Comparison of ENCODE assay signal across 10 mouse cellular contexts in genomic region chr10:3835616-3836015, GRCm38 (mm10).
A peak's percentile ranks its signal among the peaks of the same experiment; 100 is the strongest.
DNase-seq lines count a peak whose midpoint lies in the region; ATAC-seq and TF ChIP-seq lines count a peak whose summit lies in the region.
"Had no signal": no experiment of that assay in that cellular context is flagged by ENCODE, and none has a peak within 500 bp of the region (broad histone marks: within the 10 kb centered on the region; RNA-seq: fewer than 3 reads in every experiment).

No protein-coding gene starts in this region.

- no peak for TF ChIP-seq POLR2A in limb, embryonic 14.5 days (IDR thresholded peaks at IDR 0.05; ENCODE audit: borderline replicate concordance, extremely low read depth, insufficient read depth, insufficient read length)

- no peak overlapping the region for H3K4me2 ChIP-seq in limb, embryonic 13.5 days (replicated peaks)
- no peak overlapping the region for H3K4me2 ChIP-seq in limb, embryonic 14.5 days (replicated peaks; ENCODE audit: low read depth, low read length, severe bottlenecking)
- H3K4me2 ChIP-seq: limb, embryonic 12.5 days; midbrain, embryonic 13.5 days had no signal

- no peaks in the 10 kb centered on the region for H3K9me3 ChIP-seq in limb, embryonic 13.5 days
- H3K9me3 ChIP-seq in limb, embryonic 10.5 days (replicated peaks), result no peaks in the 10 kb centered on the region
- no peaks in the 10 kb centered on the region for H3K9me3 ChIP-seq in limb, embryonic 14.5 days (ENCODE audit: control insufficient read depth, low read length)
- H3K9me3 ChIP-seq: limb, embryonic 12.5 days; midbrain, embryonic 13.5 days had no signal

- H3K36me3 ChIP-seq in limb, embryonic 13.5 days, result no peaks in the 10 kb centered on the region
- H3K36me3 ChIP-seq in limb, embryonic 10.5 days, result no peaks in the 10 kb centered on the region
- H3K36me3 ChIP-seq in limb, embryonic 14.5 days (ENCODE audit: control insufficient read depth, insufficient read depth, low read length), result no peaks in the 10 kb centered on the region
- H3K36me3 ChIP-seq: limb, embryonic 12.5 days; midbrain, embryonic 13.5 days had no signal

- H3K4me1 ChIP-seq in limb, embryonic 13.5 days, result peaks cover 31% of the 10 kb centered on the region
- H3K4me1 ChIP-seq in limb, embryonic 10.5 days, result peaks cover 16% of the 10 kb centered on the region
- peaks cover 19% of the 10 kb centered on the region for H3K4me1 ChIP-seq in limb, embryonic 14.5 days (ENCODE audit: control insufficient read depth, insufficient read depth, low read length)
- H3K4me1 ChIP-seq: midbrain, embryonic 13.5 days had no signal

- no peak overlapping the region for H3K9ac ChIP-seq in limb, embryonic 13.5 days
- H3K9ac ChIP-seq in limb, embryonic 14.5 days (ENCODE audit: low read depth, low read length, severe bottlenecking), result no peak overlapping the region
- H3K9ac ChIP-seq: limb, embryonic 12.5 days; midbrain, embryonic 13.5 days had no signal

- no peak for DNase-seq in limb, embryonic 10.5 days (ENCODE audit: low spot score)
- DNase-seq in adrenal gland, postnatal 36 days, result peak; percentile 49 to 76
- peak; percentile 37 to 75 for DNase-seq in gastrocnemius, postnatal 4 days (ENCODE audit: low spot score in 2 of 2)
- peak; percentile 68 for DNase-seq in limb, embryonic 14.5 days (ENCODE audit: low spot score)
- no peak for DNase-seq in left cerebral cortex, adult 11 months (ENCODE audit: low spot score)
- no peak for DNase-seq in cerebellum, postnatal 25 days
- DNase-seq: thymus, adult 18-20 months had no signal

- peaks cover 3% of the 10 kb centered on the region; the same call in 1 of the 2 replicates for H3K27me3 ChIP-seq in limb, embryonic 13.5 days
- H3K27me3 ChIP-seq in limb, embryonic 10.5 days (ENCODE audit: low read depth, poor library complexity, severe bottlenecking), result peaks cover 24% of the 10 kb centered on the region; the same call in 1 of the 2 replicates
- H3K27me3 ChIP-seq in limb, embryonic 14.5 days (ENCODE audit: control insufficient read depth, insufficient read depth, low read length), result no peaks in the 10 kb centered on the region
- H3K27me3 ChIP-seq: midbrain, embryonic 13.5 days had no signal

- H3K27ac ChIP-seq in limb, embryonic 13.5 days, result no peak overlapping the region
- no peak overlapping the region for H3K27ac ChIP-seq in limb, embryonic 10.5 days
- no peak overlapping the region for H3K27ac ChIP-seq in limb, embryonic 14.5 days (replicated peaks; ENCODE audit: low read depth, low read length)
- H3K27ac ChIP-seq: limb, embryonic 12.5 days; midbrain, embryonic 13.5 days had no signal

- no peak overlapping the region for H3K4me3 ChIP-seq in limb, embryonic 13.5 days
- H3K4me3 ChIP-seq in limb, embryonic 10.5 days, result no peak overlapping the region
- no peak overlapping the region for H3K4me3 ChIP-seq in limb, embryonic 14.5 days (replicated peaks; ENCODE audit: low read length)
- H3K4me3 ChIP-seq: limb, embryonic 12.5 days; midbrain, embryonic 13.5 days had no signal

- 0 out of 2 replicates have a peak, but pooled peaks have one; percentile 17 for ATAC-seq in limb, embryonic 13.5 days (ENCODE audit: low FRiP score, low read depth)
- ATAC-seq in limb, embryonic 14.5 days (ENCODE audit: low FRiP score, low read depth), result no peak
- ATAC-seq: midbrain, embryonic 13.5 days had no signal

- 19% methylated on average over 10 of the region's 10 CpGs for WGBS in limb, embryonic 13.5 days
- WGBS in limb, embryonic 10.5 days, result 45% methylated on average over 10 of the region's 10 CpGs
- WGBS in limb, embryonic 14.5 days, result 17% methylated on average over 10 of the region's 10 CpGs

Comparison
In these comparisons a context has a peak if more than half of its experiments do, and no peak if none do; other contexts are left out.
1. DNase-seq: peak in adrenal gland, postnatal 36 days (2 of 2), gastrocnemius, postnatal 4 days (2 of 2) and limb, embryonic 14.5 days (single experiment); none in limb, embryonic 10.5 days (single experiment), left cerebral cortex, adult 11 months (single experiment) and cerebellum, postnatal 25 days (0 of 2).